Mouse (Mus musculus): ENCODE data around the gene Ccr6. TPM values are rescaled to one million over a fixed set of nuclear protein-coding genes. Genes with fewer than 3 reads are reported as not detected.

Ccr6 gene
- polyA plus RNA-seq, 1 experiment from 2014 or later, result not detected

- H3K4me3 ChIP-seq, result no peak overlapping the region
- H3K36me3 ChIP-seq (replicated peaks), result no peaks in the 10 kb centered on the region
- H3K4me1 ChIP-seq, result no peaks in the 10 kb centered on the region
- H3K9me3 ChIP-seq, result no peaks in the 10 kb centered on the region
- no peaks in the 10 kb centered on the region for H3K27me3 ChIP-seq (ENCODE audit: poor library complexity, severe bottlenecking)
- WGBS, result 94% methylated on average over 1 of the region's 1 CpGs
- DNase-seq (ENCODE audit: extremely low spot score, low spot score), result no peak
- no peak overlapping the region for H3K27ac ChIP-seq
Measured at GRCm38 (mm10) chr17:8214369-8214768, 21.5 kb upstream of the Ccr6 start.

- no peaks in the 10 kb centered on the region for H3K4me1 ChIP-seq
- H3K4me3 ChIP-seq, result no peak overlapping the region
- H3K27me3 ChIP-seq (ENCODE audit: poor library complexity, severe bottlenecking), result no peaks in the 10 kb centered on the region
- DNase-seq (ENCODE audit: extremely low spot score, low spot score), result no peak
- H3K9me3 ChIP-seq, result no peaks in the 10 kb centered on the region
- H3K36me3 ChIP-seq (replicated peaks), result no peaks in the 10 kb centered on the region
- H3K27ac ChIP-seq, result no peak overlapping the region
- 90% methylated on average over 12 of the region's 12 CpGs for WGBS
Measured at GRCm38 (mm10) chr17:8215016-8215745, 20.7 kb upstream of the Ccr6 start.

DNA sequence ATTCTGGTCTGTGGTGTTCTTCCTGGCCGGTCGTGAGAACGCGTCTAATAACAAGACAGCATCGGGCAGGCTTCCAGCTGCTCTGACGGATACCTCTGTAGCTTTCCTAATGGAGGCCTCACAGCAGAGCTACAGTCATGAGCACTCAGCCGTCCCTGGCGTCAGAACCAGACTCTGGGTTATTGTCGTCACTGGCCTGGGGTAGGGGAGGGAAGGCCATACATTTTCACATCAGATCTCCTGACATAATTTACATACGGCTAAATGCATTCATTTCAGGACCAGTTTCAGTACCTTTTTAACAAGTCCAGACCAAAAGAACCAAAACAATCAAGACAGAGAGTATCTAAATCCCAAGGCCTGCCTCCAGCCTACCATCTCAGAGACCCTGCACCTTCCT, 12.6 kb upstream of the Ccr6 start:
- 90% methylated on average over 10 of the region's 10 CpGs for WGBS
- Histone ChIP-seq H3K27ac (no peak overlapping the region), H3K36me3 (replicated peaks) (no peaks in the 10 kb centered on the region), H3K4me3 (no peak overlapping the region), H3K27me3 (ENCODE audit: poor library complexity, severe bottlenecking) (no peaks in the 10 kb centered on the region), H3K4me1 (no peaks in the 10 kb centered on the region), H3K9me3 (no peaks in the 10 kb centered on the region)
- no peak for DNase-seq (ENCODE audit: extremely low spot score, low spot score)

- Histone ChIP-seq H3K4me1 (no peaks in the 10 kb centered on the region), H3K36me3 (replicated peaks) (no peaks in the 10 kb centered on the region), H3K27me3 (ENCODE audit: poor library complexity, severe bottlenecking) (no peaks in the 10 kb centered on the region), H3K9me3 (no peaks in the 10 kb centered on the region), H3K27ac (no peak overlapping the region), H3K4me3 (no peak overlapping the region)
- 80% methylated on average over 1 of the region's 1 CpGs for WGBS
- no peak for DNase-seq (ENCODE audit: extremely low spot score, low spot score)
Measured at GRCm38 (mm10) chr17:8224072-8224471, 11.8 kb upstream of the Ccr6 start.

- no peak overlapping the region for H3K4me3 ChIP-seq
- H3K36me3 ChIP-seq (replicated peaks), result no peaks in the 10 kb centered on the region
- no peak overlapping the region for H3K27ac ChIP-seq
- WGBS, result 95% methylated on average over 2 of the region's 2 CpGs
- no peaks in the 10 kb centered on the region for H3K4me1 ChIP-seq
- H3K9me3 ChIP-seq, result no peaks in the 10 kb centered on the region
- no peak for DNase-seq (ENCODE audit: extremely low spot score, low spot score)
- no peaks in the 10 kb centered on the region for H3K27me3 ChIP-seq (ENCODE audit: poor library complexity, severe bottlenecking)
Measured at GRCm38 (mm10) chr17:8225166-8225565, 10.7 kb upstream of the Ccr6 start.

DNA sequence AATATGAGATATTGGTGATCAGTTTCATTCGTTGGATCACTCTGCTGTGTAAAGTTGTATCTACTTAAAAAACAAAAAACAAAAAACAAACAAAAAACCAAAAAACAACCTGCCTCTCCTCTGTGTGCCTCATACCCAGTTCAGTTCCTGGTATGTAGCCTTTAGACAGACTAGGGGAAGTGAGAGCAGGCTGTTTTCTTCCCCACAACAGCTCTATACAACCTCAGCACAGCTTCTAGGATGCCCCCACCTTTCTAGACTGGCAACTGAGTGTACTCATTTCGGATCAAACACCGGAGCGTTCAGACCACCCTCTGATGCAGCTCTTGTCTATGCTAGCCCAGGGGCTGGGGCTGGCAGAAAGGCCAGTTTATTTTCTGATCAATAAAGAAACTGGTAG, 10.1 kb upstream of the Ccr6 start:
- H3K27ac ChIP-seq, result no peak overlapping the region
- no peaks in the 10 kb centered on the region for H3K9me3 ChIP-seq
- DNase-seq (ENCODE audit: extremely low spot score, low spot score), result no peak
- H3K27me3 ChIP-seq (ENCODE audit: poor library complexity, severe bottlenecking), result no peaks in the 10 kb centered on the region
- H3K36me3 ChIP-seq (replicated peaks), result no peaks in the 10 kb centered on the region
- 84% methylated on average over 4 of the region's 4 CpGs for WGBS
- no peak overlapping the region for H3K4me3 ChIP-seq
- no peaks in the 10 kb centered on the region for H3K4me1 ChIP-seq

DNA sequence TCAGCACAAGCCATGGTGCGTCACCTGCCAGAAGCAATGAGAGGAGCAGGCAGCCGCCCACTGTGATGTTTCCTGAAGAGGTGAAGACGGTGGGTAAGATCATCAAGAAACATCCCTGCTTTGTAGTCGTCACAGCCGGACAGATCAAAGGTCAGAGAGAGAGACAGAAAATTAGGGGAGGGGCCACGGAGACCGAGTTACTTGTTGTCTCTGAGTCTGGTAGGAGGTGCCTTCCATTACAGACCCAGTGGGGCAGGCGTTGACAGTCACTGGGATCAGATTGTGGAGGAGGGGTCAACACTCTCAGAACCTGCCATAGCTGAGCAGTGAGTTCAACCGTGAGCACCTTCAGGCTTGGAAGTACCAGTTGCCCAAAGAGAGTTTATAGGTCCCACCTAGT, 7.2 kb upstream of the Ccr6 start:
- no peaks in the 10 kb centered on the region for H3K27me3 ChIP-seq (ENCODE audit: poor library complexity, severe bottlenecking)
- H3K4me3 ChIP-seq, result no peak overlapping the region
- H3K4me1 ChIP-seq, result no peaks in the 10 kb centered on the region
- WGBS, result 60% methylated on average over 9 of the region's 9 CpGs
- H3K27ac ChIP-seq, result no peak overlapping the region
- no peaks in the 10 kb centered on the region for H3K9me3 ChIP-seq
- DNase-seq (ENCODE audit: extremely low spot score, low spot score), result no peak
- no peaks in the 10 kb centered on the region for H3K36me3 ChIP-seq (replicated peaks)

DNA sequence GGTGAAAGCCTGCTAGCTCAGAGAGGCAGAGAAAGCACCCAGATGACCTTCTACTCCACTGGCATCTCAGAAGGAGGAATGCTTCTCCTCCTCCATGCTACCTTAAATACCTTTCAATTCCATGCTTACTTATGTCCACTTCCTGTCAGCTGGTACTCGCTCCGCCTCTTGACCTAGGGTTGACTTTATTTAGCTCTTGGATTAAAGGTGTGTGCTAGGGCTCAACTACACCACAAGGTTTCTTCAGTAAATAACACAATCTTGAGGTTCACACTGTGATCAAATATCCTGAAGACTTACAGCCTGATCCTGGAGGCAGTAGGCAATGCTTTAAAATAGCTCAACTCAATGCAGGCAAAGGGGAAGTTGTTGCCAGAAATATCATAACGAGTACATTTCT, 6.2 kb upstream of the Ccr6 start:
- Histone ChIP-seq H3K36me3 (replicated peaks) (no peaks in the 10 kb centered on the region), H3K27me3 (ENCODE audit: poor library complexity, severe bottlenecking) (no peaks in the 10 kb centered on the region), H3K9me3 (no peaks in the 10 kb centered on the region), H3K27ac (no peak overlapping the region), H3K4me3 (no peak overlapping the region), H3K4me1 (no peaks in the 10 kb centered on the region)
- DNase-seq (ENCODE audit: extremely low spot score, low spot score), result no peak
- WGBS, result 86% methylated on average over 3 of the region's 3 CpGs

- 85% methylated on average over 5 of the region's 5 CpGs for WGBS
- Histone ChIP-seq H3K4me1 (no peaks in the 10 kb centered on the region), H3K27me3 (ENCODE audit: poor library complexity, severe bottlenecking) (no peaks in the 10 kb centered on the region), H3K4me3 (no peak overlapping the region), H3K9me3 (no peaks in the 10 kb centered on the region), H3K27ac (no peak overlapping the region), H3K36me3 (replicated peaks) (no peaks in the 10 kb centered on the region)
- no peak for DNase-seq (ENCODE audit: extremely low spot score, low spot score)
Measured at GRCm38 (mm10) chr17:8232089-8232488, 3.8 kb upstream of the Ccr6 start.

DNA sequence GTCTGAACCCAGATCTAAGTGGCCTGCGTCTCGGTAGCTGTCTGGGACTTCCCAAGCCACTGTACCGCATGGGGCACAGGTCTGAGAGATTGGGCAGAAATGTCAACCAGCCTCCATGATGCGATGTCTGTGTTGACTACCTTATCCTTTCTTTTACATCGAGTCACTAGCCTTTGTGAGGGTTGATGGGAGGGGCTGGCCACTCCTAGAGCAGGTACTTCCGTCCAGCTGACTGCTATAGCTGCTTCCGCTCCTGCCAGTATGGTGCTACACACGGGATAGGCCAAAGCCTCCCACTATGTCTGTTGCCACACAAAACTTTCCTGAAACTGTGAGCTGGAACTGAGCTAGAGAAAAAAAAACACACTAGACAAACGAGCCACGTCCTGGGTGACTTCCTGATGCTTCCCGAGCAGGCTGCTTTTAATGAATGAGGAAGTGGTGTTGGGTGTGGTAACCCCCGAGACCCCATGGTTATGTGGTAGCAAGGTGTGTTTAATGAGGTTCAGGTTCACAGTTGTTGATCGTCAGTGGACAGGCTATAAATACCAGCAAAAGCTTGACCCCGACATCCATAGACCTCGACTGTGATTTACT, 2.1 kb upstream of the Ccr6 start:
- H3K36me3 ChIP-seq (replicated peaks), result no peaks in the 10 kb centered on the region
- H3K4me1 ChIP-seq, result no peaks in the 10 kb centered on the region
- DNase-seq (ENCODE audit: extremely low spot score, low spot score), result no peak
- 81% methylated on average over 15 of the region's 15 CpGs for WGBS
- no peak overlapping the region for H3K27ac ChIP-seq
- no peaks in the 10 kb centered on the region for H3K27me3 ChIP-seq (ENCODE audit: poor library complexity, severe bottlenecking)
- no peaks in the 10 kb centered on the region for H3K9me3 ChIP-seq
- H3K4me3 ChIP-seq, result no peak overlapping the region

DNA sequence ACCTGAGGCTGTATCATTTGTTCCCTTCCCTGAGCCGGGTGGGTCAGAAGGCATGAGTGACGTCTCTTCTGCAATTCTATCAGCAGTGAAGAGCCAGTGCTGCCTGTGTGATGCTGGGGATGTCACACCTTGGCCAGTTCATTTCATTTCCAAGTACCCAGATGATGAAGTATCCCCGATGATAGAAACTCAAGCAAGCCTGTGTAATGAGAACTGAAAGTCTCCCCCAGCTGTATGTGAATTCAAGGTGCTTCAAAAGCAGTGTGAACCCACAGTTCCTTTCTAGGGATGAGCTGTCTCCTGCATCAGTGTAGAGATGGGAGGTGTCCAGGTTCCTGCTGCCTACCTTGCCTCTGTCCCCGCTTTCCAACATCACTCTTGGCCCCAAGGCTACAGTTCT, 1.3 kb upstream of the Ccr6 start:
- no peak for DNase-seq (ENCODE audit: extremely low spot score, low spot score)
- H3K27me3 ChIP-seq (ENCODE audit: poor library complexity, severe bottlenecking), result no peaks in the 10 kb centered on the region
- H3K4me1 ChIP-seq, result no peaks in the 10 kb centered on the region
- H3K4me3 ChIP-seq, result no peak overlapping the region
- H3K27ac ChIP-seq, result no peak overlapping the region
- no peaks in the 10 kb centered on the region for H3K9me3 ChIP-seq
- 89% methylated on average over 4 of the region's 4 CpGs for WGBS
- H3K36me3 ChIP-seq (replicated peaks), result no peaks in the 10 kb centered on the region

- no peak for DNase-seq (ENCODE audit: extremely low spot score, low spot score)
- no peaks in the 10 kb centered on the region for H3K4me1 ChIP-seq
- H3K9me3 ChIP-seq, result no peaks in the 10 kb centered on the region
- no peak overlapping the region for H3K4me3 ChIP-seq
- 0 out of 2 replicates have a peak, but pooled peaks cover 2% of the 10 kb centered on the region for H3K27me3 ChIP-seq (ENCODE audit: poor library complexity, severe bottlenecking)
- no peak overlapping the region for H3K27ac ChIP-seq
- WGBS, result 88% methylated on average over 15 of the region's 15 CpGs
- H3K36me3 ChIP-seq (replicated peaks), result no peaks in the 10 kb centered on the region
Measured at GRCm38 (mm10) chr17:8238012-8238710, 2.3 kb downstream of the Ccr6 start.

- Histone ChIP-seq H3K27me3 (ENCODE audit: poor library complexity, severe bottlenecking) (0 out of 2 replicates have a peak, but pooled peaks cover 5% of the 10 kb centered on the region), H3K27ac (no peak overlapping the region), H3K4me3 (no peak overlapping the region), H3K4me1 (no peaks in the 10 kb centered on the region), H3K9me3 (no peaks in the 10 kb centered on the region), H3K36me3 (replicated peaks) (no peaks in the 10 kb centered on the region)
- WGBS, result 84% methylated on average over 3 of the region's 3 CpGs
- DNase-seq (ENCODE audit: extremely low spot score, low spot score), result no peak
Measured at GRCm38 (mm10) chr17:8239561-8239960, 3.7 kb downstream of the Ccr6 start.
